Mouse (Mus musculus): Measurements from ENCODE around the gene Tubgcp4. TPM values are rescaled to one million over a fixed set of nuclear protein-coding genes. Genes with fewer than 3 reads are reported as not detected.

The Tubgcp4 gene
- 10.3 and 12.6 TPM in 2 replicates for polyA plus RNA-seq (2021; fragmentation: Nextera tagmentation)
- long read RNA-seq, experiment 1, full-length matches to known transcripts: 58 of 84 reads
- long read RNA-seq, experiment 1, partial matches to known transcripts: 12 of 84 reads
- long read RNA-seq, experiment 1, other reads (novel, unspliced or antisense): 14 of 84 reads
- long read RNA-seq, experiment 2, full-length matches to known transcripts: 5 of 19 reads
- long read RNA-seq, experiment 2, partial matches to known transcripts: 4 of 19 reads
- long read RNA-seq, experiment 2, other reads (novel, unspliced or antisense): 10 of 19 reads

GRCm38 (mm10) chr2:121170481-121170971, at the start of gene Tubgcp4:
Gene Tubgcp4, plus strand, starts transcription at chr2:121170654.

DNA sequence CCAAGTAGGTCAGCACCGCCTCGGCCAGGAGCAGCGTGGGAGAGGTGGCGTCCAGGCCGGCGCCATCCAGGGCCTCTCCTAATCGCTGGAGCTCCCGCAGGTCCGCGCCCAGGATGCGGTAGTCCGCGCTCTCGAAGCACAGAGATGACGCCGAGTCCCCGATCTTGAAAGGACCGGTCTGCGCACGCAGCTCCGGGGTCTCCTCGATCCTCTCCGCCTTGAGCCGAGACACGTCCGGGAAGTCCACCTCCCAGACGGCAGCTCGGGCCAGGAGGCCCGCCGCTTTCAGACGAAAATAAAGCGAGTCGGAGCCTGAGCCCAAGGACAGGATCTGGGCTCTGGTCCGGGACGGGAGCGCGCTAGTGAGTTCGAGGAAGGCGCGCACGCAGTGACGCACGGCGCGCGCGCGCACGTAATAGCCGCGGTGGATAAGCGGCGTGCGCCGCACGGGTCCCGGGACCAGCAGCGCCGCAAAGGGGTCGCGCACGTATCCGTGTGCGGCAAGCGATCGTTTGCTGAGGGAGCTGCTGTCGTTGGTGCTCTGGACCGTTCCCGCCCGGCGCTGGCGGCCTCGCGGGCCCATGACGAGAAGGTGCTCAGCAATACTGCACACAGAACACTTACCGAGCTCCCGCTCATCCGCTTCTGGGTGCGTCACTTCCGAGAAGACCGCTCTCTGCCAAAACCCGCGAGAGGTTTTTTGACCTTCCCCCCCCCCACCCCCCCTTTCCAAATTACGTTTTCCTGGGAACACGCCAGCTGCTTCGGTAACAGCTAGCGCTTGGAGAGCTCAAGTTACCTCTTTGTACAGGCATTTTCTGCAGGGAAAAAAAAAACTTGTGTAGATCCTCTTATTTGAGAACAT, 30.2 kb upstream of the Tubgcp4 start, which contains the start of the genes Adal and Lcmt2:
Gene Adal, plus strand, starts transcription at position 411 of the 865 bp plus-strand sequence.
Gene Lcmt2, minus strand, starts transcription at position 636 of the 865 bp plus-strand sequence.

GRCm38 (mm10) chr2:121170980-121171742, 707 bp downstream of the Tubgcp4 start, which contains the start of gene Zscan29:
Gene Zscan29, minus strand, starts transcription at chr2:121171125.

Other genes with a start within 250 kb of the Tubgcp4 start
- 14.4 and 17.5 TPM in 2 replicates for gene Ubr1, start 199.9 kb upstream of the Tubgcp4 start, polyA plus RNA-seq (2021; fragmentation: Nextera tagmentation)
- gene Tmem62, start 193.6 kb upstream of the Tubgcp4 start, polyA plus RNA-seq (2021; fragmentation: Nextera tagmentation): 12.5 and 17.3 TPM in 2 replicates
- gene Ccndbp1, start 162.3 kb upstream of the Tubgcp4 start, polyA plus RNA-seq (2021; fragmentation: Nextera tagmentation): 51.6 and 67.4 TPM in 2 replicates
- not detected in 2 replicates for gene Epb42, start 133.6 kb upstream of the Tubgcp4 start, polyA plus RNA-seq (2021; fragmentation: Nextera tagmentation)
- not detected in 2 replicates for gene Tgm5, start 84.8 kb upstream of the Tubgcp4 start, polyA plus RNA-seq (2021; fragmentation: Nextera tagmentation)
- not detected in 2 replicates for gene Tgm7, start 60.9 kb upstream of the Tubgcp4 start, polyA plus RNA-seq (2021; fragmentation: Nextera tagmentation)
- 9.8 and 13.2 TPM in 2 replicates for gene Adal, start 30.2 kb upstream of the Tubgcp4 start, polyA plus RNA-seq (2021; fragmentation: Nextera tagmentation)
- gene Lcmt2, start 30.0 kb upstream of the Tubgcp4 start, polyA plus RNA-seq (2021; fragmentation: Nextera tagmentation): 5.2 and 9.5 TPM in 2 replicates
- gene Zscan29, start 471 bp downstream of the Tubgcp4 start, polyA plus RNA-seq (2021; fragmentation: Nextera tagmentation): 2.0 and 2.3 TPM in 2 replicates
- 20.2 and 28.1 TPM in 2 replicates for gene Trp53bp1, start 100.8 kb downstream of the Tubgcp4 start, polyA plus RNA-seq (2021; fragmentation: Nextera tagmentation)
- gene Map1a, start 118.9 kb downstream of the Tubgcp4 start, polyA plus RNA-seq (2021; fragmentation: Nextera tagmentation): 116 and 149 TPM in 2 replicates
- 24.7 and 28.6 TPM in 2 replicates for gene Ppip5k1, start 184.7 kb downstream of the Tubgcp4 start, polyA plus RNA-seq (2021; fragmentation: Nextera tagmentation)
- 304 and 453 TPM in 2 replicates for gene Ckmt1, start 187.1 kb downstream of the Tubgcp4 start, polyA plus RNA-seq (2021; fragmentation: Nextera tagmentation)
- gene Strc, start 216.5 kb downstream of the Tubgcp4 start, polyA plus RNA-seq (2021; fragmentation: Nextera tagmentation): 0.04 TPM in 1 of 2 replicates, not detected in the other
- 77.7 and 103 TPM in 2 replicates for gene Pdia3, start 243.1 kb downstream of the Tubgcp4 start, polyA plus RNA-seq (2021; fragmentation: Nextera tagmentation)
- gene Catsper2, start 243.1 kb downstream of the Tubgcp4 start, polyA plus RNA-seq (2021; fragmentation: Nextera tagmentation): 0.81 and 1.7 TPM in 2 replicates